Mouse (Mus musculus) kidney, adult 2 months (tissue): Measurements from ENCODE around the gene Arhgap6.

Source experiments
- CTCF ChIP-seq: fragments of 200-500 bp; conservative IDR thresholded peaks from 2 replicates; pipeline ENCODE4 v1.5.1; 2011; ENCODE audit warnings: low read depth, mild to moderate bottlenecking, control low read depth, low read length, moderate library complexity, mixed read lengths; ENCODE audit not compliant: insufficient read depth, insufficient read length
- POLR2A ChIP-seq: fragments of 200-500 bp; IDR thresholded peaks from one replicate; pipeline ENCODE4 v1.6.1; 2011; ENCODE audit warnings: low read depth, low read length, control low read depth

- no peak for TF ChIP-seq CTCF
- no peak for TF ChIP-seq POLR2A
Observed at GRCm38 (mm10) chrX:168810513-168811265, 15.8 kb downstream of the Arhgap6 start.
